Mouse (Mus musculus) liver, adult 2 months (tissue): ENCODE measurements around the gene Notch3.

Source experiments
- CTCF ChIP-seq: fragments of 200-500 bp; IDR thresholded peaks from 2 replicates; pipeline ENCODE4 v1.5.1; 2011; ENCODE audit warnings: low read depth, low read length, control low read depth
- POLR2A ChIP-seq: fragments of 200-500 bp; IDR thresholded peaks from 2 replicates; pipeline ENCODE4 v1.6.1; 2011; ENCODE audit warnings: low read length, control low read depth; ENCODE audit not compliant: insufficient read depth; ENCODE audit errors: extremely low read depth

DNA sequence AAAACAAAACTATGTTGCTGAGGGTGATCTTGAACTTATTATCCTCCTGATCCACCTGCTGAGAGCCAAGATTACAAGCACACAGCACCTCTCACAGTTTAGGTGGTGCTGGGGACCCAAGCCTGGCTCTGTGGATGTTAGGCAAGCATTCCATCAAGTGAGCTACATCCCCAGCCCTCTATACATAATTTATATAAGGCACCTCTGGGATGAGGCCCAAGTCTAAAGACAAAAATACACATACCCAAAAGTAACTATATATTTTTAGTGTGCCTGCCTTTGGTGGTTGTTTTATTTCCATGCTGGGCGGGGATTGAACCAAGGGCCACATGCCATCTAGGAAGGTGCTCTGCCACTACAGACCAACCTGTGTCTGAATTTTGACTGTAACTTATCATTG, 24.4 kb downstream of the Notch3 start:
- TF ChIP-seq CTCF (no peak), POLR2A (no peak)
